Mouse (Mus musculus) intestine, embryonic 16.5 days (tissue): ENCODE results near the gene Ipcef1. TPM values are rescaled to one million over a fixed set of nuclear protein-coding genes. Genes with fewer than 3 reads are reported as not detected.
A peak's percentile ranks its signal among the peaks of the same experiment; 100 is the strongest.

Experiments
- ATAC-seq: fragments of 200-750 bp; cut with Nextera tagmentation; 2 replicates; pipeline ENCODE4 v1.8.0; 2017; ENCODE audit warnings: moderate TSS enrichment, moderate library complexity
- H3K27ac ChIP-seq: fragments of 300-500 bp; sonication (generic); 2 replicates; pipeline ENCODE4 v1.5.1; 2014; ENCODE audit warnings: mild to moderate bottlenecking, low read length
- H3K27me3 ChIP-seq: fragments of 300-500 bp; sonication (generic); replicated peaks from 2 replicates; pipeline ENCODE4 v1.6.1; 2014; ENCODE audit warnings: low read length, control low read depth, mixed read lengths; ENCODE audit not compliant: control insufficient read depth, insufficient read depth
- H3K36me3 ChIP-seq: fragments of 300-500 bp; sonication (generic); 2 replicates; pipeline ENCODE4 v1.6.1; 2014; ENCODE audit warnings: low read length, control low read depth; ENCODE audit not compliant: control insufficient read depth, insufficient read depth
- H3K4me1 ChIP-seq: fragments of 300-500 bp; sonication (generic); 2 replicates; pipeline ENCODE4 v1.6.1; 2014; ENCODE audit warnings: low read length, control low read depth, mixed read lengths; ENCODE audit not compliant: control insufficient read depth, insufficient read depth
- H3K4me2 ChIP-seq: fragments of 300-500 bp; sonication (generic); 2 replicates; pipeline ENCODE4 v1.6.1; 2014; ENCODE audit warnings: low read depth, low read length, control low read depth
- H3K4me3 ChIP-seq: fragments of 300-500 bp; sonication (generic); 2 replicates; pipeline ENCODE4 v1.5.1; 2014; ENCODE audit warnings: mild to moderate bottlenecking, low read length
- H3K9ac ChIP-seq: fragments of 300-500 bp; sonication (generic); 2 replicates; pipeline ENCODE4 v1.6.1; 2014; ENCODE audit warnings: low read depth, low read length
- H3K9me3 ChIP-seq: fragments of 300-500 bp; sonication (generic); 2 replicates; pipeline ENCODE4 v1.6.1; 2016; ENCODE audit warnings: low read length, control low read depth; ENCODE audit not compliant: control insufficient read depth
- WGBS: fragments of 180-500 bp; shearing (Covaris S2); extraction: QIAGEN DNeasy Blood & Tissue Kit; methylation state at CpG from one replicate; pipeline ENCODE4 v1.1.7; 2014; 5-methylcytosine and 5-hydroxymethylcytosine counted together
- polyA plus RNA-seq: library from polyadenylated mRNA; unstranded; fragments of >200 nt; fragmentation: Nextera tagmentation; extraction: Ambion mirVana; gene quantifications from 2 replicates; pipeline ENCODE4 v1.2.1, GENCODE M21; 2015

The Ipcef1 gene
- polyA plus RNA-seq, 1 experiment from 2014 or later = 0.18 TPM

GRCm38 (mm10) chr10:6926724-6927123 is 125.6 kb downstream of the Ipcef1 start:
- H3K4me3 ChIP-seq = no peak overlapping the region
- no peaks in the 10 kb centered on the region for H3K27me3 ChIP-seq
- WGBS = 73% methylated on average over 2 of the region's 2 CpGs
- H3K9ac ChIP-seq = no peak overlapping the region
- H3K36me3 ChIP-seq = no peaks in the 10 kb centered on the region
- no peaks in the 10 kb centered on the region for H3K4me1 ChIP-seq
- no peak for ATAC-seq
- H3K4me2 ChIP-seq = no peak overlapping the region
- H3K9me3 ChIP-seq = no peaks in the 10 kb centered on the region
- no peak overlapping the region for H3K27ac ChIP-seq

GRCm38 (mm10) chr10:6916545-6917257 is 135.6 kb downstream of the Ipcef1 start:
- H3K9me3 ChIP-seq = no peaks in the 10 kb centered on the region
- H3K36me3 ChIP-seq = no peaks in the 10 kb centered on the region
- no peak overlapping the region for H3K27ac ChIP-seq
- 26% methylated on average over 6 of the region's 6 CpGs for WGBS
- no peak overlapping the region for H3K9ac ChIP-seq
- no peaks in the 10 kb centered on the region for H3K4me1 ChIP-seq
- H3K4me3 ChIP-seq = no peak overlapping the region
- H3K27me3 ChIP-seq = no peaks in the 10 kb centered on the region
- ATAC-seq = 0 out of 2 replicates have a peak, but pooled peaks have one; percentile 38
- no peak overlapping the region for H3K4me2 ChIP-seq

- Histone ChIP-seq H3K9ac (no peak overlapping the region), H3K4me1 (no peaks in the 10 kb centered on the region), H3K4me2 (no peak overlapping the region), H3K36me3 (no peaks in the 10 kb centered on the region), H3K9me3 (no peaks in the 10 kb centered on the region), H3K4me3 (no peak overlapping the region), H3K27me3 (no peaks in the 10 kb centered on the region), H3K27ac (no peak overlapping the region)
- ATAC-seq = no peak
- WGBS = 66% methylated on average over 1 of the region's 1 CpGs
Observed at GRCm38 (mm10) chr10:6915991-6916390, 136.3 kb downstream of the Ipcef1 start.

GRCm38 (mm10) chr10:6909763-6910162 is 142.5 kb downstream of the Ipcef1 start:
- no peaks in the 10 kb centered on the region for H3K4me1 ChIP-seq
- no peaks in the 10 kb centered on the region for H3K27me3 ChIP-seq
- H3K27ac ChIP-seq = no peak overlapping the region
- ATAC-seq = no peak
- H3K36me3 ChIP-seq = no peaks in the 10 kb centered on the region
- no peak overlapping the region for H3K4me3 ChIP-seq
- no peak overlapping the region for H3K9ac ChIP-seq
- no peak overlapping the region for H3K4me2 ChIP-seq
- 70% methylated on average over 2 of the region's 2 CpGs for WGBS
- H3K9me3 ChIP-seq = no peaks in the 10 kb centered on the region

GRCm38 (mm10) chr10:6901819-6902393 is 150.4 kb downstream of the Ipcef1 start:
- Histone ChIP-seq H3K4me1 (no peaks in the 10 kb centered on the region), H3K9ac (no peak overlapping the region), H3K27ac (no peak overlapping the region), H3K9me3 (no peaks in the 10 kb centered on the region), H3K4me3 (no peak overlapping the region), H3K4me2 (no peak overlapping the region), H3K36me3 (no peaks in the 10 kb centered on the region), H3K27me3 (no peaks in the 10 kb centered on the region)
- 83% methylated on average over 3 of the region's 3 CpGs for WGBS
- no peak for ATAC-seq

- Histone ChIP-seq H3K4me3 (no peak overlapping the region), H3K27me3 (no peaks in the 10 kb centered on the region), H3K4me2 (no peak overlapping the region), H3K9me3 (no peaks in the 10 kb centered on the region), H3K27ac (no peak overlapping the region), H3K36me3 (no peaks in the 10 kb centered on the region), H3K4me1 (no peaks in the 10 kb centered on the region), H3K9ac (no peak overlapping the region)
- 89% methylated on average over 4 of the region's 4 CpGs for WGBS
- no peak for ATAC-seq
Observed at GRCm38 (mm10) chr10:6900126-6900525, 152.2 kb downstream of the Ipcef1 start.

- H3K4me2 ChIP-seq = no peak overlapping the region
- H3K9me3 ChIP-seq = no peaks in the 10 kb centered on the region
- H3K27me3 ChIP-seq = no peaks in the 10 kb centered on the region
- no peaks in the 10 kb centered on the region for H3K4me1 ChIP-seq
- 76% methylated on average over 3 of the region's 3 CpGs for WGBS
- no peak overlapping the region for H3K4me3 ChIP-seq
- ATAC-seq = no peak
- H3K9ac ChIP-seq = no peak overlapping the region
- no peaks in the 10 kb centered on the region for H3K36me3 ChIP-seq
- no peak overlapping the region for H3K27ac ChIP-seq
Observed at GRCm38 (mm10) chr10:6896659-6897303, 155.5 kb downstream of the Ipcef1 start.

- no peaks in the 10 kb centered on the region for H3K4me1 ChIP-seq
- 66% methylated on average over 3 of the region's 3 CpGs for WGBS
- H3K27me3 ChIP-seq = no peaks in the 10 kb centered on the region
- no peak overlapping the region for H3K27ac ChIP-seq
- no peaks in the 10 kb centered on the region for H3K9me3 ChIP-seq
- no peak overlapping the region for H3K4me3 ChIP-seq
- no peak for ATAC-seq
- no peaks in the 10 kb centered on the region for H3K36me3 ChIP-seq
- H3K9ac ChIP-seq = no peak overlapping the region
- no peak overlapping the region for H3K4me2 ChIP-seq
Observed at GRCm38 (mm10) chr10:6895796-6896195, 156.5 kb downstream of the Ipcef1 start.

- H3K4me2 ChIP-seq = no peak overlapping the region
- no peaks in the 10 kb centered on the region for H3K27me3 ChIP-seq
- H3K27ac ChIP-seq = no peak overlapping the region
- H3K4me3 ChIP-seq = no peak overlapping the region
- no peaks in the 10 kb centered on the region for H3K9me3 ChIP-seq
- H3K9ac ChIP-seq = no peak overlapping the region
- no peaks in the 10 kb centered on the region for H3K4me1 ChIP-seq
- 69% methylated on average over 5 of the region's 5 CpGs for WGBS
- ATAC-seq = no peak
- H3K36me3 ChIP-seq = no peaks in the 10 kb centered on the region
Observed at GRCm38 (mm10) chr10:6890348-6891009, 161.8 kb downstream of the Ipcef1 start.
